Mouse (Mus musculus) activated CD4-positive, CD25-positive, alpha-beta regulatory T cell, adult 9 weeks (primary cell): ENCODE results near the gene Gm9195. TPM values are rescaled to one million over a fixed set of nuclear protein-coding genes. Genes with fewer than 3 reads are reported as not detected.

Experiments used
- polyA plus RNA-seq: library from polyadenylated mRNA; unstranded; fragments of 100-300 nt; shearing (Covaris generic); gene quantifications from one replicate; pipeline ENCODE4 v1.2.1, GENCODE M21; 2017

Gene Gm9195
- not detected for polyA plus RNA-seq

GRCm38 (mm10) chr14:72491738-72492137 lies at the start of gene Gm9195:
TSS of gene Gm9195 (minus strand) at chr14:72491838.

Other genes with a start within 250 kb of the Gm9195 start
- gene Fndc3a, start 218.2 kb upstream of the Gm9195 start, polyA plus RNA-seq, result 41.9 TPM